Mouse (Mus musculus): Measurements from ENCODE around the gene Zmpste24.

Gene Zmpste24

DNA sequence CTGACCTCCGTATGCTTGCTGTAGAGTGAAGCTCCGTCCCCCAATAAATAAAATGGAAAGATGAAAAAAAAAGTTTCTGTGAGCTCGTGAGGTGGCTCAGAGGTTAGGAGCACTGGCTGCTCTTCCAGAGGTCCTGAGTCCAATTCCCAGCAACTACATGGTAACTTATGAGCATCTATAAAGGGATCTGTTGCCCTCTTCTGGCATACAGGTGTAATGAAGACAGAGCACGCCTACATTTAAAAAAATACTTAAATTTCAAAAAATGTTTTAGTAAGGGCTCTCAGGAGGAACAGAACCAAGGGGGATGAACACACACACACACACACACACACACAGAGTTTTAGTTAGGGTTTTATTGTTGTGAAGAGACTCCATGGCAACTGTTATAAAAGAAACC is 66.6 kb downstream of the Zmpste24 start:
- DNase-seq = no peak

GRCm38 (mm10) chr4:121029632-121030031 is 68.4 kb downstream of the Zmpste24 start:
- DNase-seq = no peak

GRCm38 (mm10) chr4:121028659-121029392 is 69.2 kb downstream of the Zmpste24 start:
- peak; percentile 38 for DNase-seq

GRCm38 (mm10) chr4:121028146-121028545 is 69.9 kb downstream of the Zmpste24 start:
- DNase-seq = no peak

DNA sequence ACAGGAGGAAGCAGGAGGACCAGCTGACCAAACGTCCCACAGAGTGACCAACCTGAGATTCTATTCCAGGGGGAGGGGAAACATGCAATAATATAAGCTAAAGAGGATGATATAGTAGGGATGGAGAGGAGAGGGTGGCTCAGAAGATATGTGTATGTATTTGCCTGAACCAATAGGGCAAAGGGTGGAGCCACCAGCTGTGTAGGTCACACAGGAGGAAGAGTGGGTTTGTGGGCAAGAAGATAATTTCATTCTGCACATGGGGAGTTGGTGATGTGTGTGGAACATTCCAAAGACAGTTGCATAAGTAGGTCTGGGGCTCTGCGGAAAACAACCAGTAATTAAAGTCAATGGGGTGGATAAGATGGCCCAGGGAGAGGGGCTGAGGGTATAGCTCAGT is 72.4 kb downstream of the Zmpste24 start:
- DNase-seq = no peak

- peak; percentile 65 for DNase-seq
Measured at GRCm38 (mm10) chr4:121023941-121024340, 74.1 kb downstream of the Zmpste24 start.

DNA sequence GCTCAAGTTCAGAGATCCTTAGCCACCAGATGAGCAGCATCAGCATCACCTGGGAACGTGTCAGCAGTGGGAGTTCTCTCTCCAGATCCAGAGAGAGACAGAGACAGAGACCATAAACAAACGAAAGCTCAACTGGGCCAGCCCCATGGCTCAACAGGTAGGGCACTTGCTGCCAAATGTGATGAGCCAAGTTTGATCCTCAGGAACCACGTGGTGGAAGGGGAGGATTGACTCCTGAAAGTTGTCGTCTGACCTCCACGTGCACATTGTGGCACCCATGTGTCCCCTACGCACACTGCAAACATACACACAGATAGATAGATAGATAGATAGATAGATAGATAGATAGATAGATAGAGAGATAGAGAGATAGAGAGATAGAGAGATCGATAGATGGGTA is 74.6 kb downstream of the Zmpste24 start:
- no peak for DNase-seq

GRCm38 (mm10) chr4:121021911-121022310 is 76.1 kb downstream of the Zmpste24 start:
- DNase-seq = peak; percentile 74

DNA sequence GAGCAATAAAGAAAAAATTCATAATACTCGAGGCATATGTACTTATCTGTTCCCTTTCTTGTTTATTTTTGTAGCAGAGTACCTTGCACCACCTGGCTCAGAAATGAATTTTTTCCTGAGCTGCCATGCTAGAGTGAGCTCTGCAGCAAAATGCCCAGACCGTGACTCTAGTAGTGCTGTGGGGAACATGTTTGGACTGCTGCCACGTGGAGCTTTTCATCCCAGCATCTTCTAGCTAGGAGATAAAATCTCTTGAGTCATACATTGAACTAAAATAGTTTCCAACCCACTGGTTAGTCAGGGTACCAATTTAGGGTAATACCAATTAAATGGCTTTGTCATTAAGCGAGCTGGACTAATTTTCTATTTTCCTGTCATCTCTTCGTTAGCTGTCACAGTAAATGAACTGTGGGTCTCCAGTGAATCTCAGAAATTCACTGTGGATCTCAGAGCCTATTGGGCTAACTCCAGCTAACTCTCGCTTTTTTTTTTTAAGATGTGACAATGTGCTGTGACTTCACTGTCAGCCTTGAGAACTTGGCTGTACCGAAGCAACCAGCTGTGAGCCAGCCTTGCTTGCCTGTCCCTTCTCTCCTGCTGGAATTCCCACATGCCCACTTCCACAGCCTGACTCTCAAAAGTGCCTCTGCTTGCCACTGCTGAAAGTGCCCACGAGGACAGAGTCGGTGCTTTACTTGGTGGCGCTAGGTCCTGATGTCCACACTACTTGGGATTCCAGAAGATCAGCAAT is 77.8 kb downstream of the Zmpste24 start:
- peak; percentile 25 for DNase-seq

GRCm38 (mm10) chr4:121018250-121018649 is 79.8 kb downstream of the Zmpste24 start:
- DNase-seq = no peak

GRCm38 (mm10) chr4:121016928-121017657 is 80.9 kb downstream of the Zmpste24 start, which contains the start of gene Smap2:
TSS of gene Smap2 (minus strand) at chr4:121017247.
- DNase-seq = peak; percentile 97

- no peak for DNase-seq
Measured at GRCm38 (mm10) chr4:121016021-121016898, 81.8 kb downstream of the Zmpste24 start.

DNA sequence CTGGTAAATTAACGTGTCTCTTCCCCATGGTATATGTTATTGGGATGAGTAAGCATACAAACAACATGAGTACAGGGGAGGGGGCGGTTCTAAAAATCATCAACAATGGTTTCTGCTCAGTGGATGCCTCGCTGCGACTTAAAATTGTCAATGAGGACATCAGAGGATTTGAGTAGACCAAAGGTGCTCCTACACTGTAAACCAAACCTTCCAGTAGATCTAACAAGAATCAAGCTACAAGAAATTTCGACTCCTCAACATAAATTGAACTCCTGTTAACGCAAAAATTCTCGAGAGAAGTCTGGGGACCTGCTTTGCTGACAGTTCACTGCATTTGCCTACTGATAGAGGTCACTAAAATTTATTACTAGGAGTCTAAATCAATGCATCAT is 82.8 kb downstream of the Zmpste24 start:
- no peak for DNase-seq

GRCm38 (mm10) chr4:121014594-121015267 is 83.3 kb downstream of the Zmpste24 start:
- no peak for DNase-seq

GRCm38 (mm10) chr4:121010770-121011549 is 87.1 kb downstream of the Zmpste24 start:
- no peak for DNase-seq

All from kidney, adult 11 months (tissue).